Mouse (Mus musculus): ENCODE measurements at regions not wholly inside any gene's neighbourhood (a gene's known extent, or its start where the extent isn't known, plus 50 kb on each side); places are given as distances from the start of the nearest gene placed in this dataset.
"Not testable (repeated sequence)": the region's sequence is repeated elsewhere in the genome, so short reads cannot be mapped to it uniquely, and the experiment has no call there.

DNA sequence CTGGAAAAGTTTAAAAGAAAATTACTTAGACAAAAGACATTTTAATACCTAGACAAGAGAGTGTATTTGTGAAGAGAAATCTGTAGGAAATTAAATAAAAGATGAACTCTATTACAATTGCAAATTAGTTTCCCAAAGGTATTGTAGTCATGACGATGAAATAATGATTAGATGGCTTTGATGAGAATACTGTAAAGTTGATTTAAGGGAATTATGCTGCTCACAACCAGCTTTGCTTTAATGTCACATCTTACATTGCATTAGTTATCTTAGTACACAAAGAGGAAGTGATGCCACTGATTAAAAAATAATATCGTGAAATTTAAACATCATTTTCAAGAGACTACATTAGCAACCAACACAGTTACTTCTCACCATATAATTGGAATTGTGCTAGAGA, 145.7 kb upstream of the Zfp960 start:
- DNase-seq (ENCODE audit: extremely low spot score, low spot score), result no peak

DNA sequence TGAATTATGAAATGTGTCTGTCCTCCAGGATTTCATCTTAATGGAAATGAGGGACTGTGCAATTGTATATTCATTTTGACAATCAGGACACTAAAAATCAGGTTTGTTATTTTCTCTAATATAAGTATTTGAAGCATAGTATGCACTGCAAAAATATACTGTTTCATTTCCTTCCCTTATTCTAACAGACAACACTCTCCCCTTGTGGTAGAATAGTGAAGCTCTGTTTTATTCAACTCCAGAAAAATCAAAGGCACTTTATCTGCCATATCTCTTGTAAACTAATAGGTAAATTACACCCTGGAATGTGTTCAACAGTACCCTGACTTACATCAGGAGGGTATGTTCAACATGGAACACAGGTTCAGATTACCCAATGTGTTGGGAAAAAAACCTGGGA, 137.7 kb upstream of the Zfp960 start:
- DNase-seq (ENCODE audit: extremely low spot score, low spot score), result no peak

DNA sequence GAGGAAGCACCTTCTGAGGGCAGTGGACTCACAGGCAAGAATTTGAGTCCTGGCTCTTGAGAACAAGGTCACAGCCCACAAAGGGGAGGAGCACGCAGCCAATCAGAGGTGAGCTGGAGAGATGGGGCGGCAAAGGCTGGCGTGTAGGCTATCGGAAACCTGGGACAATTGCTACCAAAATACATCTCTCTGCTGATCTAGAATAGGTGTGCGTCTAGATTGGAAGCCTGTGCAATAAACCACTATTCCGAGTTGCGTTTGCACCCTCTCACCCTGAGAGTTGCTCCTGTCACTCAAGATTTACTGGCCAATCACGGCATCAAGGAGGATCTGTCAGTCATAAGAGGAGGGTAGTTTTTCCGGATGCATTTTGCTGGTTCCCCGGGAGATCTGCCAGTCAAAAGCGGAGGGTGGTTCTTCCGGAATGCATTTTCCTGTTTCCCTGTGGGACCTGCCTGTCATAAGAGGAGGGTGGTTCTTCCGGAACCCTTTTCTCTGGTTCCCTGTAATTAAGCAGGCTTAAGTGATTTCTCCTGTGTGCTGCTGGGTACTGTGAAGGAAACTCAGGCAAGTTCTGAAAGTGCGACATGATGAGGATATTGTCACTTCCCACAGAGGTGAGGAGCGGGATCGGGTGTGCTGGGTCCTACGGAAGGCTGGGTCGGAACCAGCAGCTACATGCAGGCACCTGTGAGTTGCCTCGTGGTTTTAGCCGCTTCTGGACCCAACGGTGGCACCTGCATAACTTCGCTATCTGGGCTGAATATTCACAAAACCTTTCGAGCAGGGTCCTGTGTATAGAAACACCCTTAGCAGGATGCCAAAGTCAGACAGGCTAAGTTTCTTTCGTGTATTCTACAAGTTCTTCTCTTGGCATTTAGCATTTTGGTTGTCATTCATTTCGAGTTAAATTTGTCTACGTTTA, 112.6 kb upstream of the Zfp960 start:
- DNase-seq (ENCODE audit: extremely low spot score, low spot score), result peak; percentile 77

GRCm38 (mm10) chr17:16952146-16952545, 111.8 kb upstream of the Zfp960 start:
- not testable (repeated sequence) for DNase-seq (ENCODE audit: extremely low spot score, low spot score)

DNA sequence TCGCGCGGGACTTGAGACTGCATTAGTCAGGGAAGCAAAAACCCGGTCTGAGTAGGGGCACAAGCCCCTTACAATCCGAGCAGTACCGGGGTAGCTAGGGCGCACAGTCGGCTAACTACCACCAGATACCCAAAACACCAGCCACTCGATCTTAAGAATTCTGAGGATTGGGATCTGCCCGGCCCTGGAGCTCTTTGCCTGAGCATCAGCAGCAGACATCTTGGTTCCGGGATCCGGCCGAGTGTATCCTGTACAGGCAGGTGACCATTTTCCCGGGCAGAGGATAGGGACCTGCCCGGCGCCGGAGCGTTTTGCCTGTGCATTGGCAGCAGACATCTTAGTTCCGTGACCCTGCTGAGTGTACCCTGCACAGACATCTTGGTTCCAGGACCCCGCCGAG, 66.7 kb upstream of the Zfp960 start:
- not testable (repeated sequence) for DNase-seq (ENCODE audit: extremely low spot score, low spot score)

DNA sequence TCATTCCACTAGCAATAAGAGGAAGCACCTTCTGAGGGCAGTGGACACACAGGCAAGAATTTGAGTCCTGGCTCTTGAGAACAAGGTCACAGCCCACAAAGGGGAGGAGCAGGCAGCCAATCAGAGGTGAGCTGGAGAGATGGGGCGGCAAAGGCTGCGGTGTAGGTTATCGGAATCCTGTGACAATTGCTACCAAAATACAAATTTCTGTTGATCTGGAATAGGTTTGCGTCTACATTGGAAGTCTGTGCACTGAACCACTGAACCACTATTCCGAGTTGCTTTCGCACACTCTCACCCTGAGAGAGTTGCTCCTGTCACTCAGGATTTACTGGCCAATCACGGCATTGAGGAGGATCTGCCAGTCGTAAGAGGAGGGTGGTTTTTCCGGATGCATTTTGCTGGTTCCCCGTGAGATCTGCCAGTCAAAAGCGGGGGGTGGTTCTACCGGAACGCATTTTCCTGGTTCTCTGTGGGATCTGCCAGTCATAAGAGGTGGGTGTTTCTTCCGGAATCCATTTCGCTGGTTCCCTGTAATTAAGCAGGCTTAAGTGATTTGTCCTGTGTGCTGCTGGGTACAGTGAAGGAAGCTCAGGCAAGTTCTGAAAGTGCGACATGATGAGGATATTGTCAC, 59.2 kb upstream of the Zfp960 start:
- peak; percentile 73 for DNase-seq (ENCODE audit: extremely low spot score, low spot score)

DNA sequence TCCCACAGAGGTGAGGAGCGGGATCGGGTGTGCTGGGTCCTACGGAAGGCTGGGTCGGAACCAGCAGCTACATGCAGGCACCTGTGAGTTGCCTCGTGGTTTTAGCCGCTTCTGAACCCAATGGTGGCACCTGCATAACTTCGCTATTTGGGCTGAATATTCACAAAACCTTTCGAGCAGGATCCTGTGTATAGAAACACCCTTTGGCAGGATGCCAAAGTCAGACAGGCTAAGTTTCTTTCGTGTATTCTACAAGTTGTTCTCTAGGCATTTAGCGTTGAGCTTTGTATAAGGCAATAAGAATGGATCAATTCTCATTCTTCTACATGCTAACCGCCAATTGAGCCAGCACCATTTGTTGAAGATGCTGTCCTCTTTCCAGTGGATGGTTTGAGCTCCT, 58.6 kb upstream of the Zfp960 start:
- DNase-seq (ENCODE audit: extremely low spot score, low spot score), result peak; percentile 32

All from neural tube, embryonic 10.5 days (tissue).